Mouse (Mus musculus): ENCODE measurements around the gene Wdr83.

- TF ChIP-seq CTCF (IDR thresholded peaks at IDR 0.05; ENCODE audit: low read depth) (0 out of 2 replicates have a peak, but pooled peaks have one; percentile 20), EP300 (optimal IDR thresholded peaks at IDR 0.05) (no peak)
These were observed 21.1 kb downstream of the Wdr83 start, which contains the start of gene Fbxw9 for GRCm38 (mm10) chr8:85059879-85060616.
